Mouse (Mus musculus): ENCODE results near the gene Cmc2.

Gene Cmc2

GRCm38 (mm10) chr8:116905252-116905651 lies 16.0 kb downstream of the Cmc2 start:
- no peak for DNase-seq

- no peak for DNase-seq
Measured at GRCm38 (mm10) chr8:116904736-116905135, 16.5 kb downstream of the Cmc2 start.

GRCm38 (mm10) chr8:116895521-116895920 lies 25.7 kb downstream of the Cmc2 start:
- no peak for DNase-seq

- DNase-seq: no peak
Measured at GRCm38 (mm10) chr8:116893938-116894337, 27.3 kb downstream of the Cmc2 start.

DNA sequence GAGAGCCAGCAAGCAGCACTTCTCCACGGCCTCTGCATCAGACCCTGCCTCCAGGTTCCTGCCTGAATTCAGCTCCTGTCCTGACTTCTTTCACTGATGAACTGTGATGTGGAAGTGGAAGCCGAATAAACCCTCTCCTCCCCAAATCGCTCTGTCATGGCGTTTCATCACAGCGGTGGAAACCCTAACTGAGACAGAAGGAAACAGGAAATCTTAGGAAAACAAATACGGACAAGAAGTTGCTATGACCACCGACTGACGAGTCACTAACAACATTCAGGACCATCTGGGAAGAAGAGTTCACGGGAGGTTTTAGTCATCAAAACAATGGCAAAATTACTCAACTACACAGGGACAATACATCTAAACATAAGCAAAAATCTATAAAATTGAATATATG lies 28.6 kb downstream of the Cmc2 start:
- no peak for DNase-seq

GRCm38 (mm10) chr8:116892130-116892529 lies 29.1 kb downstream of the Cmc2 start:
- DNase-seq: no peak

GRCm38 (mm10) chr8:116891446-116891845 lies 29.8 kb downstream of the Cmc2 start:
- no peak for DNase-seq

DNA sequence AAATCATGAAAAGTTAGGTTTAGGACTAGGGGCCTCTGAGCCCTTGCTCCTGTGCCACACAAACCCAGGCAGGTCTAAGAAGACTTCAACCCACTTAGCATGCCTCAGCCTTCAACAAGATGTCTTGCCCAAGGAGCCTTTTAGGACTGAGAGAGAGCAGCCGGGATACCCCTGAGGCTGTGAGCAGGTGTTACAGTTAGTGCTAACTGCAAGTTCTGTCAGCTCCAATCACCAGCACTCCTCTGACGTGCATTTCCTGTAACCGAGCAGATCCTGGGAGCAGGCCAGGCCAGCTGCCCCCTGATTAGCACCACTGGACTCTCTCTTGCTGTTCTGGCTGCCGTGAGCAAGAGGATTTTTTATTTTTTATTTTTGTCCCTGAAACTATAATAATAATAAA lies 33.4 kb downstream of the Cmc2 start:
- DNase-seq: no peak

DNA sequence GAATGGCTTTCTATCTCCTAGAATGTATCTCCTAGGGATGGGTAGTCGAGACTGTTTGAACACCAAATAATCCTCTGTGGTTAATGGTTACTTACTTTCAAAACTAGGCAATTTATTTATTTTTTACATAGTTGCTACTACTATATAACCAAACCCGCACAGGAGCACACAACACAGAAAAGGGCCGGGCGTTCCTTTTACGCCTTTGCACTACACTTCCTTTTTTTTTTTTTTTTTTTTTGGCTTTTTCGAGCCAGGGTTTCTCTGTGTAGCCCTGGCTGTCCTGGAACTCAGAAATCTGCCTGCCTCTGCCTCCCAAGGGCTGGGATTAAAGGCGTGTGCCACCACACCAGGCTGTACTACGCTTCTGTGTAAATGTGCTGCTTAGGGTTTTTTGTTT lies 39.9 kb downstream of the Cmc2 start:
- no peak for DNase-seq

GRCm38 (mm10) chr8:116875798-116876450 lies 45.3 kb downstream of the Cmc2 start:
- no peak for DNase-seq

DNA sequence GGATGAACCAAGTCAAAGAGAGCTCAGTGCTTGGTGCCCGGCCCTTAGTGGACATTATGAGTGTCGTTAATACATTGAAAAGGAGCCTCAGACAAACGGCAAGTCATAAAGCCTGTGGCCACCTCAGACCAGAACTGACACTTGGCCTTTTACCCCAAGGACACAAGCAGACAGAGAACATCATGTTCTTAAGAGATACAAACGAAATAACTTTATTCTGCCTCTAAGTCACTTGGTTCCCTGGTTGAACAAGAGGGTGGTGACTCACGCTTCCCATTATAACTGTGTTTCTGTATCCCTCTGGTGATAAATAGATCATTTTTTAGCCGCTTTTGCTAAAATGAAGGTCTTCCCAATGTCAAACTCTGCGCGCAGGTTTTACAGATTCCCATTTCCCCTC lies 47.3 kb downstream of the Cmc2 start:
- no peak for DNase-seq

DNA sequence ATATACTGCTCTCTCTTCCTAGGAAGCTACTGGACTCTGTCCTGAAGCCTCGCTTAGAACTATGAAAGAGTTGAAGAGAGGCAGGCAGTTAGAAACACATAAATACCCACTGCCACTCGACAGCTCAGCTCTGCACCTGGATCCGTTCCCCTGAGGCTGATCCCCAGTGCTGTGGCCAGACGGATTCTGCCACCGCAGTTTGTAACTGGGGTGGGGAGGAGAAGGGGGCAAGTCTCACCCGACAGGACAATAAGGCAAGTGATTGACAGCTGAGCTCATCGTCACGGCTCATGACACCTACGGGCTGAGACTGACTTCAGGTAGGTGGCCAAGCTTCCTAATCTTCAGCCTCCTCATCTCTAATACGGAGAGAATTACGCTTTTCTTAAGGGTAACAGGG lies 47.7 kb downstream of the Cmc2 start:
- DNase-seq: no peak

DNA sequence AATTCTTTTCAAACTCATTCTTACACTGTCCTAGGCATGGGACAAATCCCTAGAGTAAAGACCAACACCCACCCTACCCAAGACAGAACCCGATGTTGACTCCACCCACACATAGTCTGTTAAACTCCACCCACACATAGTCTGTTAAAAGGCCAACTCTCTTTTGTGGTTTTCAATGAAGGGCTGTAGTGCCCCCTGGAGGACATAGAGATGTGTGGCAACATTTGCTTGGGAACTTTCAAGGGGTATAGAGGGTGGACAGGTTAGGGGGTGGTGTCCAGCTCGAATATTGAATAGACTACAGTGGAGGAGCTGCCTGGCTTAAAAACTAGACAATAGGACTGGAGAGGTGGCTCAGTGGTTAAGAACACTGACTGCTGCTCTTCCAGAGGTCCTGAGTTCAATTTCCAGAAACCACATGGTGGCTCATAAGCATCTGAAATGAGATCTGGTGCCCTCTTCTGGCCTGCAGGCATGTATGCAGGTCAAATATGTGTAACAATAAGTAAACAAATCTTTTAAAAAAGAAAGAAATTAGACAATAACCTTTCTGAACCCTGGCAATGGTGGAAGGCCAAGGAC lies 48.4 kb downstream of the Cmc2 start:
- peak; percentile 23 for DNase-seq

DNA sequence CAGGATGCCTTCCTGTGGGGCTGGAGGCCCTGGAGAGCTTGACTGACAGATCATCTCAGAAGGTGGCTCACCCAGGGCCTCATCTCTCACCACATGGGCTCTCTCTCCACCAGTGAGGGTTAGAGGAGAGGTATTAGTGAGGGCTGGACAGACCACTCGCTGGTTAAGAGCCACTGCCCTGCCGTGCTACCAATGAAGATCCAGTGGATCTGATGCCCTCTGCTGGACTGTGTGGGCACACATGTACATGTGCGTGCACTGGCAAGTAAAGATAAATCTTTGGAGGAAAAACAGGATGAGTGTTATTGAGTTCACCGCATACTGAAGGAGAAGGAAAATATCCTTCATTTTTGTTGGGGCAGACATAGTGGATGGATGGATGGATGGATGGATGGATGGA lies 52.6 kb downstream of the Cmc2 start:
- peak; percentile 38 for DNase-seq

GRCm38 (mm10) chr8:116867321-116867720 lies 53.9 kb downstream of the Cmc2 start:
- no peak for DNase-seq

DNA sequence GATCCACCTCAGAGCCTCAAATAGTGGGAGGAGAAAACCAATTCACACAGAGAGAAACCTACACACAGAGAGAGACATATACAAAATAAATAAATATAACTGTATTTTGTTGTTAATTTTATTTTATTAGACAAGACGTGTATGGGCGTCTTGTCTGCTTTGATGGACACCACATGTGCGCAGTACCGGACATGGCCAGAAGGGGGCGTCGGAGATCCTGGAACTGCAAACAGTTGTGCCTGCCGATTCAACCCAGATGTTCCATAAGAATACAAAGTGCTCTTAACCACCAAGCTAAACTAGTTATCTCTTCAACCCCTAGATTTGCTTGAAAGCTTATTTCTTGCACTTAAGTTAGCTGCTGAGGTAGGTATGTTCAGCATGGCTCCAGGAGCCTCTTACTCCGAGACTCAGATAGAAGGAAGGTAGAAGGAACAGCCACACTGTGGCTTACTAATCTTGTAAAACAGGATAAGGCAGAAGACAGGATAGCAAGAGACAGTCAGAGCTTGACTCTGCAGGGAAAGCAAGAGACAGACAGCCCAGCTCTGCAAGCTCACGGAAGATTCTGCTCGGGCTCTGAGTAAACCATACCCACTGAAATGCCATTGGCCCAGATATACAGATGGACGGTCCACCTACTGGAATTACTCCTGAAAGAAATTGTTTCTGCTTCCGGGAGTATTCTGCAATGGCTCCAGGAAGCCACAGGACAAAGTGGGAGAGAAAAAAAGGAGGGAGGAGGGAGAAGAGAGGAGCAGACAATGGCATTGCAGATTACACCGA lies 54.9 kb downstream of the Cmc2 start:
- DNase-seq: no peak

GRCm38 (mm10) chr8:116864514-116864913 lies 56.7 kb downstream of the Cmc2 start:
- DNase-seq: no peak

DNA sequence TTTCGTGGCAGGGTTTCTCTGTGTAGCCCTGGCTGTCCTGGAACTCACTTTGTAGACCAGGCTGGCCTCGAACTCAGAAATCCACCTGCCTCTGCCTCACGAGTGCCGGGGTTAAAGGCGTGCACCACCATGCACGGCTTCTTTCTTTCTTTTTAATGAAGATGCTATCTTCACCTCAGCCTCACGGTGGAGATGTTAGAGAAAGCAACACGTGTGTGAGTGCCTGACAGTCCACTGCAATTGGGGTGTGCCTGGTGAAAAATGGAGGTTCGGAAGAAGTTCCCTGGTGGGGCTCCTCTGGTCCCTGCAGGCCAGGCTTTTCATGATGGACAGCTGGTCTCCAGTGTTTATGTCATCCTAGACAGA lies 57.2 kb downstream of the Cmc2 start:
- DNase-seq: no peak

DNA sequence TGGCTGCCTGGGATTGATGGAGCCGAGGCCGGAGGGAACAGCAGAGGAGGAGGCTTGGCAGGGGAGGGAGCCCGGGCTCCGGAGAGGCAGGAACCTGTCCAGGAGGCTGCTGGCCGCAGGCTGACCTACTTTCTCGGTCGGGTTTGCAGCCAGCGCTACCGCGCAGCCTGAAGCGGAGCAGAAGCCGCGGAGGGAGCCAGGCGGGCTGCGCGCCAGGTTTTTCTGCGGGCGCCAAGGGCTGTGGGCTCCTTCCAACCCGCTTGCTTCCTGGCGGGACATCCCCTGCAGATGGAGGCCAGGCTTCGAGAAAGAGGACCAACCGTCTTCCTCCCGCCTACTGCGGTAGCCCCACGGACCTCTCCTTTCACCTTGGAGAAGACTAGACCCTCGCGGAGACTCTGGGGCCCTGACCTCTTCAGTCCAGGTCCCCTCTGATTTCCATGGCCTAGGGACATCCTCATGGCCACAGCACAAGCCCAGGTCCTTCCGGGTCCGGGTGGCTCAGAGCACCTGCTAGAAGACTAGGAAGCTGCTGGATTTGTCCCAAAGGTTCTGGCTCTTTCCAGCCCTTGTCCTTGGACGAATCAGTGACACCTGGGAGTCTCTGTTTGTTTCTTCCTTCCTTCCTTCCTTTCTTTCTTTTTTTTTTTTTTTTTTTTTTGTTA lies 57.8 kb downstream of the Cmc2 start:
- peak; percentile 70 for DNase-seq

DNA sequence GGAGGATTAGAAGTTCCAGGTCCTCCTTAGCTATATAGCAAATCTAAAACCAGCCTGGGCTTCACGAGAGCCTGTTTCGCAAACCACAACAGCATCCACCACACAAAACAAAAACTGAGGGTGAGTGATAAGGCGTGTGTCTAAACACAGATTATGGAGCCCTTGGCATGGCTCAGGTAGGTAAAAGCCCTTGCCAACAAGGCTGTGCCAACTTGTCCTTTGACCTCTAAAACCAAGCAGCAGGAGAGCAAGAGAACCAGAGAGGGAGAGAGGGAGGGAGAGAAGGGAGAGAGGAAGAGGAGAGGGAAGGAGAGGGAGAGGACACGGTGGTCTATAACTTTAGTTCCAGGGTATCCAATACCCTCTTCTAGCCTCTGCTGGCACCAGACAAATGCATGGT lies 59.1 kb downstream of the Cmc2 start:
- DNase-seq: no peak

DNA sequence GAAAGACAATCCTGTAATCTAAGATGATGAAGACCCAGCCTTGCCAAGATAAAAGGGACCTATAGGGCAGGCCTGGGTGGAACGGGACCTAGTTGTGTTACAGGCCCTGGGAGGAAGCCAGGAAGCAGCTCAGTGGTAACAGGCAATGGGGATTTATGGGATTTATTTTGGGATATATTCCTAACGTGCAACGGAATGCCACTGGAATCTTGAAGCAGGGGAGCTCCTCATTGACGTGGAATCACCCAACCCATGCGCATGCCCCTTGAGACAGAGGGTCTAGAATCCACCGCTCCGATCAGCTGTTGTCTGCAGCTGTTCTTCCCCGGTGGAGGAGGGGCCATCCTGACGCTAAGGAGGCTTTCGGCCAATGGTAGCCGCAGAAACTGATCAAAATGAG lies 69.2 kb downstream of the Cmc2 start:
- DNase-seq: no peak

DNA sequence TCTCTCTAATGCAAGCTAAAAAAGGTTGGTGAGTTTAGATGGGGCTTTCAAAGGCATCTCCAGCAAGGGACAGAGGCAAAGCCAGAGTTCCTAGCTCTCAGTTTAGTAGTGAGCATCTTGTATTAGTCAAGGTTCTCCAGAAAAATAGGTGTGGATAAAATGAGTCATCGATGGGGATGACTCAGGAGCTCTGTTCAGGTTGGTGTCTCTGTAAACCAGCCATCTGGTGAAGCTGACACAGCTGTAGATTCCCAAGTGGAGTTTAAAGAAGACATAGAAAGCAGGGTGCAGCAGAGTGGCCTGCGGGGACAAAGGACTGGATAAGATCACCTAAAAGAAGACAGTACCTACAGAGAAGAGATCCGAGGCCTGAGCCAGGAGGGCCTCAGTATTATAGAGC lies 73.2 kb downstream of the Cmc2 start:
- peak; percentile 38 for DNase-seq

GRCm38 (mm10) chr8:116842678-116843077 lies 78.6 kb downstream of the Cmc2 start:
- DNase-seq: no peak
